Mouse (Mus musculus) myocyte (in vitro differentiated cells): Measurements from ENCODE around the gene Ankle2.

Experiments used
- CEBPB ChIP-seq: IDR thresholded peaks from 2 replicates; pipeline ENCODE4 v1.6.1; 2011; ENCODE audit warnings: mild to moderate bottlenecking, moderate library complexity; ENCODE audit not compliant: poor library complexity, insufficient read depth, severe bottlenecking
- E2F4 ChIP-seq: IDR thresholded peaks from one replicate; pipeline ENCODE4 v1.6.1; 2011; ENCODE audit warnings: mild to moderate bottlenecking, control low read depth, moderate library complexity; ENCODE audit not compliant: insufficient read depth
- MAX ChIP-seq: IDR thresholded peaks from one replicate; pipeline ENCODE4 v1.6.1; 2011; ENCODE audit warnings: low read depth, mild to moderate bottlenecking, control low read depth
- MYOD1 ChIP-seq, 3 experiments: IDR thresholded peaks; one replicate each; pipeline ENCODE4 v1.6.1; 2011; ENCODE audit warnings: control low read depth in 2 of 3, low read depth in 2 of 3, mild to moderate bottlenecking in 2 of 3, moderate library complexity in 1 of 3; ENCODE audit not compliant: insufficient read length in 2 of 3, control insufficient read depth in 1 of 3
- MYOG ChIP-seq, 3 experiments: IDR thresholded peaks; one replicate each; pipeline ENCODE4 v1.6.1; 2011; ENCODE audit warnings: control low read depth in 2 of 3, low read depth in 2 of 3, mild to moderate bottlenecking in 2 of 3; ENCODE audit not compliant: insufficient read length in 2 of 3, control insufficient read depth in 1 of 3, insufficient read depth in 1 of 3
- POLR2A ChIP-seq: IDR thresholded peaks from one replicate; pipeline ENCODE4 v1.6.1; 2011; ENCODE audit warnings: low read depth, mild to moderate bottlenecking, control low read depth, moderate library complexity; ENCODE audit not compliant: insufficient read length
- POLR2AphosphoS2 ChIP-seq: IDR thresholded peaks from one replicate; pipeline ENCODE4 v1.6.1; 2011; ENCODE audit warnings: low read depth, control low read depth; ENCODE audit not compliant: insufficient read length
- REST ChIP-seq: IDR thresholded peaks from one replicate; pipeline ENCODE4 v1.6.1; 2011; ENCODE audit warnings: mild to moderate bottlenecking, control low read depth, moderate library complexity; ENCODE audit not compliant: insufficient read depth, insufficient read length
- SRF ChIP-seq: IDR thresholded peaks from one replicate; pipeline ENCODE4 v1.6.1; 2011; ENCODE audit warnings: low read depth; ENCODE audit not compliant: control insufficient read depth, insufficient read length
- TCF12 ChIP-seq: IDR thresholded peaks from one replicate; pipeline ENCODE4 v1.6.1; 2011; ENCODE audit warnings: mild to moderate bottlenecking, control low read depth; ENCODE audit not compliant: poor library complexity, insufficient read depth, severe bottlenecking
- TCF3 ChIP-seq: IDR thresholded peaks from one replicate; pipeline ENCODE4 v1.6.1; 2011; ENCODE audit warnings: low read depth, control low read depth; ENCODE audit not compliant: insufficient read length
- USF1 ChIP-seq: IDR thresholded peaks from one replicate; pipeline ENCODE4 v1.6.1; 2011; ENCODE audit warnings: low read depth, mild to moderate bottlenecking, control low read depth, moderate library complexity

GRCm38 (mm10) chr5:110211312-110211711 is 19.5 kb upstream of the Ankle2 start:
- TF ChIP-seq MYOG (IDR thresholded peaks at IDR 0.05; ENCODE audit: control insufficient read depth in 1 of 3, insufficient read depth in 1 of 3, insufficient read length in 2 of 3, low read depth in 2 of 3): no peak
- TF ChIP-seq MAX: no peak
- no peak for TF ChIP-seq SRF
- no peak for TF ChIP-seq POLR2AphosphoS2
- no peak for TF ChIP-seq E2F4
- TF ChIP-seq POLR2A: no peak
- no peak for TF ChIP-seq USF1
- TF ChIP-seq TCF3: no peak
- TF ChIP-seq TCF12: no peak
- no peak for TF ChIP-seq MYOD1 (IDR thresholded peaks at IDR 0.05; ENCODE audit: control insufficient read depth in 1 of 3, insufficient read length in 2 of 3, low read depth in 2 of 3)
- TF ChIP-seq CEBPB: no peak
- no peak for TF ChIP-seq REST
